Mouse (Mus musculus): ENCODE measurements around the gene Slc7a14.

Slc7a14 gene

DNA sequence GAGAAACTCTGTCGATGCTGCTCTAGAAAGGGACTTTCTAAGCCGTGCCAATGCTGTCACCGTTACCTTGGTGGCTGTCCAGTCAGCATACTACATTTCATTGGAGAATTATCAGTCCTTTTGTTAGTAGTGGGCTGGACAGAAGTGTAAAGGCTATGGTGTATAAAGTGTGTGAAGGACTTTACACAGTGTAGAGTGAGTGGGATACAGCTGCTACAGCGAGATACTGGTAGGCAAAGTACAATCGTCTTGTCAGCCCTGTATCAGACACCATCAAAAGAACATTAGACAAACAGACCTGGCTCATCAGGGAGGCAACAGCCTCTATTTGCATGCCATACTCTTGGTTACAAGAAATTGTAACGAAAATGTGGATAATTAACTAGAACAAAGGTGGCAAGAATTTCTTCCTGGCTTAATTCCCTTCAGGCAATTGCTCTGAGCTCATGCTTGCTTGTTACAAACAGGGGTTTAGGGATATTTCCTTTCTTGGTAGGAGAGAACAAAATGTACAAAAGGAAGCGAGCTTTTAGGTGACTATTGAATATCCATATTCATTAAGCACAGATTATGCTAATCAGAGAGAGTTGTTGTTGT lies 48.7 kb downstream of the Slc7a14 start:
- no peak for DNase-seq (ENCODE audit: low spot score)

DNA sequence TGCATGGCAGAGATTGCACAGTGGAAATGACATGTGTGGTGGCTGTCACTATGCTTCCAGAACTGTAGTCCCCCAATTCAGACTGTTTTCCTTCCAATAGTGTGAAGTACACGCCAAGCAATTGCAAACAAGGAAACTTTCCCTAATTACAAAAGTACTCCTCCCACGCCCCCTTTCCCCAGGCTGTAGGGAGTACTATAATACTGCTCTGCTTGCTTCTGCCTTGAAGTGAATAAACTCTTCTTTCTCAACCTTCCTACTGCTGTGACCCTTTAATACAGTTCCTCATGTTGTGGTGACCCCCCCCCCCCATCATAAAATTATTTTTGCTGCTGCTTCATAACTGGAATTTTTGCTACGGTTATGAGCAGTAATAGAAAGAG lies 49.2 kb downstream of the Slc7a14 start:
- no peak for DNase-seq (ENCODE audit: low spot score)

DNA sequence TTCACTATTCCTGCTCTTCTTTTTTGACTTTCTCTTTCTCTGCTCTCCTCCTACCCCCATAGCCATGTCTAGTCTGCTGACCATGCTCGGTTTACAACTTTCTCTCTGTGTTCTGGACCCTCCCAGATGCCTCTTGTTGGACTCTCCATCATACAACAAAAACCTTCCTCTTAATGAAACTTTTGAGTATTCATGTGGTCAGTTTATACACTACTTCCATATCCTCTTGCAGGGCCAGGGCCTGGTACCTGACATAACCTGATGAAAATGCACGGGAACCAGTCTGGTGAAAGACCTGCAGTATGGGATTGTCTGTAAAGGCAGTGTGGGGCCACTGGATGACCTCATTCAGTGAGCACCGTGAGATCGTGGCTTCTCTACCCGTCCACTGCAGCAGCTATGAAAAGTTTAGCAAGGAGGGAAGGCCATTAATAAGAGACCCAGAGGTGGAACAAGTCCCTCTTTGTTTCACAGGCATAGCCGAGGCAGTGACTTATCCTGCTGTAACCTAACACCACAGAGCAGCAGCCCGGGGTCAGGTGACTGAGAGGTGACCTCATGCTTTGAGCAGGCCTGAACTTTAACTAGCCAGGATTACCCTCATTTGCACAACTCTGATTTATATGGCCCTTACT lies 49.7 kb downstream of the Slc7a14 start:
- no peak for DNase-seq (ENCODE audit: low spot score)

DNA sequence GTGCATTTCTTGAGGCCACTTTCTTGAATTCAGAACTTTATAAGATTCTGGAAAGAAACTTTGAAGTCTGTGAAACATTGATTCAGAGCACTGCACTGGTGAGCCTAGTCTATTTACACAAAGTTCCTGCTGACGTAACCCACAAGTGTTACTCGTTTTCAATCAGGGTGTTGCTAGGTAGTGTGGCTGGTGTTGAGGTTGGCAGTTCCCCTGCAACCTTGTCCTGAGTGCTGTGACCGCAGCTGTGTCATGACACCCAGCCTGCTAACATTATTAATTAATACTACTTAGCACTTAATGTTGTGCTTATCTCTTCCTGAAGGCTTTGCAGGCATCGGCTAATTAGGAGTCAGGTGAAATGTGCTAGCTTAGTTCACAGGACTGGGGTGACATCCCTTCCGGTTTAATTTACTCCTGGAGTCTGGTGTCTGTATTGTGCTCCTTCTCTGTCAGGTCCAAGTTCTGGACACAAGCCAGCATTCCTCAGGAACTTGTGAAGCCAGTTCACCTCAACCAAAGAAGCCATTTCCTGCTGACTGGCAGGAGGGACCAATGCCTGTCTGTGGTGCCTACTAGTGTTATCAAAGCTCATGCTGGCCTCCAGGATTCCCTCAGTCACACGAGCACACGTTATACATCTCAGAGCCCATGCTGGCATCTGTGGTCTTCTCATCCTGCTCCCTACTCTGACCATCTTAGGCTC lies 50.5 kb downstream of the Slc7a14 start:
- no peak for DNase-seq (ENCODE audit: low spot score)

DNA sequence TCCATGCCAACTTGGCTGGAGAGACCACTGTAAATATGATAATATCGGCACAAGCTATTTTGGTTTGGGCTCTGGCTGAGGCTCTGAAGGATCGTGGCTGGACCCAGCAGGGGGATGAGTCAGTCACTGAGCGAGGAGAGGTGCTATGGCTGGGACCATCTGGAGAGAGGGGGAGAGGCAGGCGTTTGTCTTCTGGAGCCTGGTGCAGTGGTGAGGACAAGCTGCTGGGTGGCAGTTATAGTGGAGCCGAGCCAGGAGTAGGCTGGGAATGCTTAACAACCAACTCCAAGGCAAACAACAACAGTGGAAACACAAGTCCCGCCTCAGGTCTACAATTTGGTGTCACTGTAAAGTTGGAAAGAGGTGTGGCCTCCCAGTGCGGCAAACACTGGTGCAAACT lies 55.8 kb downstream of the Slc7a14 start:
- DNase-seq (ENCODE audit: low spot score): no peak

DNA sequence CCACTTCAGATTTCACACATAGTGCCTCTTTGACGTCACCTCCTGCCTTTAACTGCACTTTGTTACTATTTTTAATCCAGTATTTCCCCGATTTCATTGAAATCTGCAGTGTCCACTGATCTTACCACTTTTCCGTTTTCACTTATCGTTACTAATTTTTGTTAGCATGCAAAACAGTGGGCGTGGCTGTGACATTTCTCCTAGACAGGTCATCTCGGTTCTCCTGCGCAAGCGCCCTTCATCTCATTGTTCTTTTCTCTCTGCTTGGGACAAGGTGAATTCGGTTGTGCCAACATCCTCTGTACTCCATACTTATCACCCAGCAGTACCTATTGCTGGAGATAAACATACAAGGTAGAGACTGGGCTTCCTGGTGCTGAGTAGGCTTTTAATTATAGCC lies 56.3 kb downstream of the Slc7a14 start:
- DNase-seq (ENCODE audit: low spot score): no peak

DNA sequence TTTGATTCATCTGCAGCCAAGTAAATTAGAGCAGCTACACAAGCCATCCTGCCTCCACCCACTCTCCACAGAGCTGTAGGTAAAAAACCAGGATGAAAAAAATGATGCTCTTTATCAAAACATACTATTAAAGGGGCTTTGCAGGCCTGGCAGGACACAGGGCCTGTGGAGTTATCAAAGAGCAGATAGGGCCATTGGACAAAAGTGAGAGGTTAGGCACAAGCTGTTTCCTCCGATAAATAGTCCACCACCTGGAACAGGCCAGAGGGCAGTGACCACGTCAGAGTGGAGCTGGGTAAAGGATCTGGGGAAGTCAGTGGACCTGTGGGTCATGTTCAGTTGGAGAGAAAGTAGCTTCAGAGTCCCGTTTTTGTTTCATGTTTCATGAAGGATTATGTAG lies 57.6 kb downstream of the Slc7a14 start:
- DNase-seq (ENCODE audit: low spot score): no peak

DNA sequence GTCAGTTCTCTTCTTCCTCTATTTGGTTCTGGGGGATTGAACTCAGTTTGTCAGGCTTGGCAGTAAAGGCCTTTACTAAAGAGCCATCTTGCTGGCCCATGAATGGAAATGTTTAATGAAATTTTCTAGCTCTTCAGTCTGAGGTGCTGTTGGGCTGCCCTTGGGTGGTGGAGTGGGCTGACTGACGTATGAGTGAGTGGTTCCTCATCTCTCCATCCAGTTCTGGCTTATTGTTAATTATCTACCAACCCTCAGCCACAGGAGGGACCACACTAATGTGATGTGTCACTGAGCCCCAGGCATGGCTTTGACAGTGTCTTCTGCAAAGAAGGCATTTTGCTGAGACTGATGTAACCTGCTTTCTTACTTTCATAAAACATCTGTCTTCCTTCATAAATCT lies 66.7 kb downstream of the Slc7a14 start:
- no peak for DNase-seq (ENCODE audit: low spot score)

DNA sequence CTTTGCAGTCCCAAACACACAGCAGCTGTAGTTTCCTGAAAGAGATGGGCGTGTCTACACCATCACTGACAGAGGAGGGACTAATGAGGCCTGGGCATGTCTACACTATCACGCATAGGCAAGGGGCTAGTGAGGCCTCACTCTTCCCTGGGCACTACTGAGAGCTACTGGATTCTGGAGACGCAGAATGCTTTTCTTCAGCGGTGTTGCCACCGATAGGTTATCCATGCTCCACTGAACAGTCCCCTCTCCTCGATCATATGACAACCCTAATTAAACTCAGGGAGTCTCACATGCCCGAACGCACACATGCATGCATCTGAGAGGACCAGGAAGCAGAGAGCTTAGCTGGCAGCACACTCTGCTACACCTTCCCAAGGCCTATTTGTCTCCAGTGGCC lies 69.3 kb downstream of the Slc7a14 start:
- no peak for DNase-seq (ENCODE audit: low spot score)

DNA sequence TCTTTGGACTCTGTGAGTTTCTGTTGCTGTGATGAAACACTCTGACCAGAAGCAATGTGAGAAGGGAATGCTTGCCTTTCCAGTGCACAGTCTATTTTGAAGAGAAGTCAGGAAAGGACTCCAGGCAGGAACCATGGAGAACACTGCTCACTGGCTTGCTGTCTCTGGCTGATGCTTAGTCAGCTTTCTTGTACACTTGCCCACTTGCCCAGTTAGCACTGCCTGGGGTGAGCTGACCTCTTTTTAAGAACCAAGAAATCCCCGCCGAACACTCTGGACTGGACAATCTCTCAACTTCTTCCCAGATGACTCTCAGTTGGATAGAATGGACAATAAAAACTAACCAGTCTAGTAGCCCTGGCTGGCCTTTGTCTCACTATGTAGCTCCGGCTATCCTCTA lies 70.5 kb downstream of the Slc7a14 start:
- no peak for DNase-seq (ENCODE audit: low spot score)

DNA sequence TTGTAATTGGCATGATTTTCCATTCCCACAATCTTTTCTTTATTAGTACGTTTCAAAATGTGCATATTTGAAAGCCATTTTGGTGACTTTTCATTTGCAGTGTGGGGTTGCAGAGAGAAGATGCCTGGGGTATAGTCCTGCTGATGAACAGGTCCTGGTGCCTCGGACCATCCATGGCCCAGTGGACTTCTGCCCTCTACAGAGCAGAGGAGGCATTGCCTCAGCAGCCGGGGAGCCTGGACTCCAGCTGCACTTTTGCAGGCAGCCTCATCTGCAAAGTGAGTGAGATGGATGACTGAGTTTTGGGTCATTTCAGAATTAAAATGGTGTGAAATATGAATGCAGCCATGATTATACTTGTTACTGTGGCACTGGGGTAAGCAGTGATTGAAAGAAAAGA lies 72.2 kb downstream of the Slc7a14 start:
- DNase-seq (ENCODE audit: low spot score): no peak

DNA sequence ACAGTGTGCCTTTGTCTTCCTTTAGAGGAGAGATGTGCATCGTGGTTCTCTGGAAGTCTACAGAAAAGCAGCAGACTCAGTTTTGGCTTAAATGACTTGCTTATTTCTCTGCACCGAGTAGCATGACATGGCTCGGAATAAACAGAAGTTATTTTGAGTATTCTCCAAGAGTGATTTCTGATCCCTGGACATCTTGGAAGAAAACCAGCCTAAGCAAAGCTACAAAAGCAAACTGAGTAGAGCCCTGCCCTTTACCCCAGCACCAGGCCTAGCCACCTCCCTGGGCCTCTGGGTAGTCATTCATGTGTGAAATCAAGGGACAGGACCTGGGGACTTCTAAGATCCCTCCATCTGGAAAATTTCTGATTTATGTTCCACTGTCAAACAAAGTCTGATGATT lies 74.0 kb downstream of the Slc7a14 start:
- DNase-seq (ENCODE audit: low spot score): no peak

DNA sequence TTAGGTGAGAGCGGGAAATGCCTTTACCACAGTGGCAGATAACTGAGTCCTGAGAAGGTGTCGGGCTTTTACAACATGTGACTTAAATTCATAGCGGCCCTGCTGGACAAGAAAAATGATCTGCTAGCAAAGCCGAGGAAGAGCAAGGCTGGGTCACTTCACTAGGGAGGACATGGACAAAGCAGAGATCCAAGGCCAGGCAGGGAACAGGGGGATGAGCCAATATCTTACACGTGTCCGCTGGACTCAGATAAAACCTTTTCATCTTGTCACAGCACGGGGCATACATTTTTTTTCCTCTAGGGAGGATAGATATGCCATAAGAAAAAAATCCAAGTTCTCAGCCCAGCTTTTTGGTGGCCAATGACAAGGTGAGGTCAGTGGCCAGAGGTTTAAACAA lies 75.8 kb downstream of the Slc7a14 start:
- DNase-seq (ENCODE audit: low spot score): no peak

DNA sequence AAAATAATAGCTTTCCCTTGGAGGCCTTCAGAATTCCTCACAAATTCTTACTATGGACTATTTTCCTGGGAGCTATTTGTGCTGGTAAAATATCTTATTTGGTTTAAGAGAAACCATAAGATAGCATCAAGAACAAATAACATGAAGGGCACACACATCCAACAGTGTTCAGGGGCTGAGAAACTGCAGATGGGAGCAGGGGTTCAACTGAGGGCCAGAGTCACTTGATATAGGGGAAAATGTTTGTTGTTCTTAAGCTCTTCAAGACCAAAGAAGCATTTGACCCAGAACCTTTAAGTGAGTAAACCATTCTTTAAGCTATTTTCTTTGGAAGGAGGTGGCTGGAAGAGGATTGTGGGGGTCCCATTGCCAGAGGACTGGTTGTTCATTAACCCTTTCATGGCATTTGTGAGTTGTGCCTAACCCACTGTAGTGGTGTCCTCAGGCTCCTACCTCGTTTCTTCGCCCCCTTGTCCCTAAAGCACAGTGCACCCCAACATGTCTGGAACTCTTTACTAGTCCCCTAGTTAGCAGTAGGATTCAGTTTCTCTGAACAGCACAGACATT lies 76.3 kb downstream of the Slc7a14 start:
- no peak for DNase-seq (ENCODE audit: low spot score)

DNA sequence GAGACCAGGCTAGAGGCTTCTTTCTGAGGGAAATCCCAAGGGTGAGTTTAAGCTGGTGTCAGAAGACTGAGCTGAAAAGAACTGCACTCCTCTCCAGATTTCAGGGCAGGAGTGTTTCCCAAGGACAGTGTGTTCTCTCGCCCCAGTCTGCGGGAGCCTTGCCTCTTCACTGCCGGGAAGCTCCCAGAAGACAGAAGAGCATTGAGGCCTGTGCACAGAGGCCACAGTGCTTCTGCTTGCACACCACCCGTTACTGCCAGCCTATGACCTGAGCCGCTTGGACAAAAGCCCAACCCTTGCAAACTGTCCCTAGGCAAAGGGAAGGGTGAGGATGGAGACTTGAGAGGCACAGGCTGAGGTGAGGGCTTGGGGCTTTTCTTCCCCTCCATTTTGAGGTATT lies 80.9 kb downstream of the Slc7a14 start:
- no peak for DNase-seq (ENCODE audit: low spot score)

DNA sequence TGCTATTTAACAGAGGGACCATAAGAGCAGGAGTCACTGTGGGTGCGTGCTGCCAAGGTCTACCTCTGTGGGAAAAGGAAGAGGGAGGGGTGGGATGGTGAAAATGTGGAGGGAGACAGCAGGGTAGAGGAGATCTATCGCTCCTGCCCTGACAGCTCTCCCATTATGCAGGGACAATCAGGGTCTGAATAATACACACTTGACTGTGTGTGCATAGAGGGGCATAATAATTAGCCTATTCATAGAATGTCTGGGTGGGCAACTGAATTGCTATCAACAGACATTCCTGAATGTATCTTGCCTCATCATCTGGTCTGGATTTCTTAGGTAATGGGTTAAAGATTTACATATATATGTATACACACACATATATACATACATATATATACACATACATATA lies 81.7 kb downstream of the Slc7a14 start:
- no peak for DNase-seq (ENCODE audit: low spot score)

DNA sequence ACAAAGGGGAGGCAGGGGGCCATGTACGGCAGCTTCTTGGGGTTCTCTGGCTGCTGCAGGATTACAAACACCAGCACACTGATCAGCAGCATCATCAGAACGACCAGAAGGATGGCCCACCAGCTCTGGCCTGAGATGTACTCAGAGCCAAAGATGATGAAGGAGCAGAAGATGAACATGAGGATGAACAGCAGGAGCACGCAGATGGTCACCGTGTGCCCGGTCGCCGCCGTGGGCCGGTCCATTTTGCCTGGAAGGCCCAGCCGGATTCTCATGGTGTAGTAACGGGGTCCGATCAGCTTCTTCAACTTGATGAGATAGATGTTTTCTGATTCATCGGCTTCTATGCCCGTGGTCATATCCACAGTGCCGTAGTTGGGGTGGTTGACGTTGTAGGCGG lies 86.6 kb downstream of the Slc7a14 start:
- DNase-seq (ENCODE audit: low spot score): no peak

DNA sequence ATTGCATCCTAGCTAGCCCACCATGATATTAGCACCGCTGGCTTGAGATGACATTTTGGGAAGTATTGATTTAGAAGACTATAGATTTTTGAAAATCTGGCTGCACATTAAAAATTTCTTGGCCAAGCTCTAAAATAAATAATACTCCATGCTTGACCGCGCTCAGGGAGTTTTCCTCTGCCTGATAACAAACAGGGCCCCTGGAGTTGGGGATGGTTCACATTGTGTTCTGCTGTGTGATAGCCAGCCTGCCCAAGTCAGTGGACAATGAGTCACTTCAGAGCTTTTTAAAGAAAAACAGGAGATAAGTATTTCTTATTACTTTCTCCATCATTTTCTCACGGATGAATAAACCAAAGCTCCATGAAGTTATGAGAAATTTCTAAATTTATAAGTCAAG lies 90.1 kb downstream of the Slc7a14 start:
- no peak for DNase-seq (ENCODE audit: low spot score)

DNA sequence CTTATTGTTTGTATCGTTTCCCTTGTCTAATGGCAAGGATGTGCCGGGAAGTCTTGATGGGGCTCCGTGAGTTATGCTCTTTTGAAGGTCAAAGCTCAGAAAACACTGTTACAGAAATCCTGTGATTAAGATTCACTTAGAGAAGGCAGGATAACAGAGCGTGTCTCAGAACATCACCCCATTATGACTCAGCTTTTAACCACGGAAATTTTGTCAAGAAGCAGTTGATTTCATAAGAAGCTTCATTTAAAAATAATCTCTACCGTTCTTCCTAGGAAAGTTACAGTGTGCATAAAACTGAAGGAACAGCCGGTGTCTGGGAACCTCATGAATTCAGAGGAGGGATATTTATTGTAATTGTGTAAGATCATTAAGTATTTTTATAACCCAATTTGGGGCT lies 90.7 kb downstream of the Slc7a14 start:
- no peak for DNase-seq (ENCODE audit: low spot score)

DNA sequence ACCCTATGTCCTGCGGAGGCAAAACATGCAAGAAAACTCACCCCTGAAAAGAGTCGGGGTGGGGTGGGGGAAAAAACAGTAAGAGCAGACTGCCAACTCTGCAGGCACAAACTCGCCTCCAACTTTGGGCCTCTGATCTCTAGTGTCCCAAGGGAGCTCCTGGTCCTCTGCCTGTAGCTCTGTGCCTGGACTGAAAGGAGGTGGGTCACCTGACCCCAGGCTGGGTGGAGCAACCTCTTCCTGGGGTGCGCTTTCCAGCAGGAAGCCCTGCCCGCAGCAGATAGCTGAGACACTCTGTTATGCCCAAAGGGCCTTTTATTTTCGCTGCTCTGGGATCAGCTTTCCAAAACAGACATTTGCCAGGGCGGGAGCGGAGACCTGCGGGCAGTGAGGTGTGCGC lies 92.7 kb downstream of the Slc7a14 start:
- DNase-seq (ENCODE audit: low spot score): no peak

DNA sequence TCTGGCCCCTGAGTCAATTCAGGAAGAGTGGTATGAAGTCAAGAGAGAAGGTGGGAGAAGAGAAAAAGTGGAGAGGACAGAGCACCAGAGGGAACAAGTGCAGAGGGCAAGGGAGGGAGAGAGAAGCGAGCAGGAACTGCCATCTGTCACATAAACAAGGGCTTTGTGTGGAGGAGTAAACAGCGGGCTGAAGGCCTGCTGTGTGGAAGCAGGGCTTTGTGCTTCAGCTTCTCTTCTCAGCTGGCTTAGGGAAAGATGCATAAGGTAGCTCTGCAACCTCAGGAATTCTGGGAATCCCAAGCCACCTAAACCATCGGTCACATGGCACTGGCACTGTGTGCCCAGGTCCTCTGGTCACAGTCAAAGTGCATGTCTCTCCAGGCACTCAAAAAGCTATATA lies 96.4 kb downstream of the Slc7a14 start:
- DNase-seq (ENCODE audit: low spot score): no peak

DNA sequence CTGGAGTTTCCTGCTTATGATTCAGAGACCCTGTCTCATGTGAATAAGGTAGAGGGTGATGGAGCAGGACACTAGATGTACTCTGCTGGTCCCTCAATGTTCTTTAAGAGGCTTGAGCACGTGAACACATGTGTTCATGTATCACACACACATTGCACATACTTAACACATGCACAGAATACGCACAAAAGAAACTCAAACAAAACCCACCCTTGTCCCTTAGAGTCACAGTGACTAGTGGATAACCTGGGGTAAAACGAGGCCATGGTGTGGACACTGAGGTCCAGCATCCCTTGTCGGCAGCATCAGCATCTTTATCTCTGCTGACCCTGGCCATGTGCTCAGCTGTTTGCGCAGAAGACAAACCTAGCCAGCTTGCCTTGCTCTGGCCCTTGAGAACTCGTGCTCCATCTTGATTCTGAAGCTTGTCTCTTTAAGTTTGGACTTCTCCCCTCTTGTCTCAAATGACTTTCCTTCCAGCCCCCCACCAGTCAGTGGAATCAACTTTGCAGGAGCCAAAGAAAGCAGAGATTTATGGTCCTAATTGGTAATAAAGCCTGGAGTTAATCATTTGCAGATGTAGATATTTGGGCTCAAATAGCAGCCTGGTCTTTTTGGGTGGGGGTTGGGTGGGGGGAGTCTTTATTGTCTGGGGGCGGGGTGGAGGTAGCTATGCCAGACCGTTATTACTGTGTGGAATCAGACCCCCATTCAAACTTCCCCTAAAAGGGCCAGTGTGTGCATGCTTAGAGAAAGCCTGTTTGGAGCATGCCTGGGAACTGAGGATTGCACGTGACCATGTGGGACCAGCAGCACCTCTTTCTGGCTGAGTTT lies 97.8 kb downstream of the Slc7a14 start:
- DNase-seq (ENCODE audit: low spot score): no peak

DNA sequence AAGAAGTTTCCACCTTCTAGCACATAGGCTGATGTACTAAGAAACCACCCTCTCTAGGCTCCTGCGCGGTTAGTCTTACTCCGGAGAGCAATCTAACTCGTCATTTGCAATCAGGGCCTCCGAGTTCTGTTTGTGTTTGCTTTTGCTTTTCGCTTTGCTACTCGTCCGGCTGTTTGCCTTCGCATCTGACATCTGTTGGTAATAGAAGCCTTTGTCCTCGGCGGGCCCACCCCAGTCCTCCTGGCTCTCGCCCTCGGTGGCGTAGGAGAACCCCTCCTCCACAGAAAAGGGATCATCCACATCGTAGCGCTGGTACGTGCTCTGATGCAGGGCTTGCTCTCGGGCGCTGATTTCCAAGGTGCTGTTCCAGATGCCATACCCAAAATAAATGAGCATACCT lies 101.2 kb downstream of the Slc7a14 start:
- DNase-seq (ENCODE audit: low spot score): no peak
